Mouse (Mus musculus) gastrocnemius, postnatal 36 days (tissue): ENCODE measurements at regions not wholly inside any gene's neighbourhood (a gene's known extent, or its start where the extent isn't known, plus 50 kb on each side); places are given as distances from the start of the nearest gene placed in this dataset.
A peak's percentile ranks its signal among the peaks of the same experiment; 100 is the strongest.

Experiments used
- DNase-seq, 2 experiments: peaks; one replicate each; pipeline ENCODE4 v3.0.0; 2022
- intact Hi-C: fragments of 180-260 bp; cut with DNase I; formaldehyde crosslinking; loops from one replicate; pipeline ENCODE4 v1.15.1; 2025

DNA sequence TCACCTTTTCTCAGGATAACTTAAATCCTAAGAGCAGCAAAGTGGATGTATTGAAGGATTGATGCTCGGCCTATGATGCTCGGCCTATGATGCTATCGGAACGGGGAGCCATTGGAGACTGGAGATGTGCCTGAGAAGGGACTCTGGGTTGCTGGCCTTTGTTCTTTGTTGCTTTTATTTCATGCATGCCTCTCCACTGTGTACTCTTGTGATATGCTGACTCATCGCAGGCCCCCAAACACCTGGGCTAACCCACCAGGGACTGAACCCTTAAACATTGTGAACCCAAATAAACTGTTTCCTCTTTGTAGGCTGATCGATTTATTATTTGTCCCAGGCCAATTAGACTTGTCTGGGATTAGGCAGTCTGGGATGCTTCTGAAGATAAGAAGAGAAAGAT, 61.9 kb downstream of the Pdcl3 start:
- DNase-seq: no peak
- intact Hi-C loops: no loop called here

DNA sequence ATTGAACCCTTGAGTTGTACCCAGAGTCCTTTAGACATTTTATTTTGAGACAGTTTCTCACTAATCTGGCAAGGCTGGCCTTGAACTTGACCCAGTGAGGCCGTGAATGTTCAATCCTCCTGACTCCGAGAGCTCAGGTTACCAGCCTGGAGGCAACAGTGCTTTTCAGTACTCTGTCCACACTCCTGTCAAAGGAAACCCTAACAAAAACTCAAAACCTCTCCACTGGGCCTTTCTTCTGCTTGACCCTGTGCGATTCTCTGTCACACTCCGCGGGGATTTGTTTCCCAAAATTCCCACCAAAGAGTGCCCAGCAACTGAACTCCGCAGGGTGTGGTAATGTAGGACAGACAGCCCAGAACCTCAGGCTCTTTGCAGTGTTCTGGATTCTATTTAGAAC, 71.9 kb downstream of the Pdcl3 start:
- intact Hi-C loops: no loop called here
- DNase-seq: no peak

DNA sequence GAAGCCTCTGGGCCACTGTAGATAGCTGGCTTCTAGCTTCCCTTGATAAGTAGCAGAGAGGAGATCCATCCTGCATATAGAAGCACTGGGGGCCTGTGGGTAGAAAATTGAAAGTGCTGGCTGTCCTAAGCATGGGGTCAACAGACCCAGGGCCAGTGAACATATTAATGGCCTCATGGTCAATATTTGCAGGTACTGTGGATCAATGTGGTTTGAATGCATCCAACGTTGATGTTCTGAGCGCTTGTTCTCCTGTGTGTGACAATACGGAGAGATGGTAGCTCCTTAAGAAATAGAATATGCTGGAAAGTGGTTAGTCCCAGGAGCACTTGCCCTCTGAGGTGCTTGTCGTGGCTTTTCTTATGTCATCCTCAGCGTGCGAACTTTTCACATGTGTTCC, 77.1 kb downstream of the Pdcl3 start:
- no peak for DNase-seq
- intact Hi-C loops: no loop called here

DNA sequence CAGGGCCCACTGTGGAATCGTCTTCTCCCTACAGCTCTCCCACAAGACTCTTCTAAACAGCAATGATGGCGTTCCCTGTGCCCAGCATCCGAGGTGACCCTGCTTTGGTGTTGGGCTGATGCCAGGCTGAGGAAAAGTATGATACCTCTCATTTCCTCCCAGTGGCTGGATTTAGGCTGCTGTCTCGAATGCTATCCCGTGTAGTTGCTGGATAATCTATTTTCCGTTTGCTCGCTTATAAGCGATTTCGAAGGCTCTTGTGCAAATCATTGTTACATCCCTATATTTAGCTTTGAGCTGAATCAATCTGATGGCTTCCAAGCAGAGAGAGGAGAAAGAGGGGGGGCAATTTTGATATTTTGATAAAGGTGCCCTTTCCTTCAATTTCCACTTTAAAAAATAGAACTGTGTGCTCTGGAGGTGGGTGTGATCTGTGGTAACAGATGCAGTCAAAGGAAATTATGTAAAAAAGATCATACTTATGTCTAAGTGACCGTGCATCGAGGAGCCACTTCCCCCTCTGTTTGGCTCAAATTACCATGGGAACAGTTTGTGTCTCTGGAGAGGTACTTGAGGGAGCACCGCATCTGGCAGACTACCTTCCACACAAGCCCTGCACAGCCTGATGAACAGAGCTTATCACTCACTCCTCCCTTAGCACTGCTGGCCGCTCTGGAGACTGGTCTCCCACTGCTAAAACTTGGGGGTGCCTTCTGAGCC, 78.4 kb downstream of the Pdcl3 start:
- no peak for DNase-seq
- intact Hi-C loops: no loop called here

DNA sequence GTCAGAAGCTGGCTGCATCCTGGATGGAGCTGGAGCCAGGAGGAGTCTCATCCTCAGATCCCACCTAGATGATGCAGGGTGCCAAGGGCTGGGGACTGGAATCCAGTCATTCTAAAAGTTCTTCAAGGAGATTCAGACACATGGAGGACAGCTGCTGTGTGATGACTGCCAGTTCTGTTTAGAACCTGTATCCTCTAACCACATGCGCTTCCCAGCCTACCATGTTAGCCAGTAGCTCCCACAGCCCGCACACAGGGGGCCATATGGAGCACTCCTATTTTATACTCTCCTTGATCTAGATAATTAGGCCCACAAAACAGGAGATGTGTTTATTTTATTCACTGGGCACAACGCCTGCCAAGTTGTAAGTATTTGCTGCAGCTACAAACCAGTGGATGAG, 79.4 kb downstream of the Pdcl3 start:
- DNase-seq: no peak
- intact Hi-C loops: no loop called here

DNA sequence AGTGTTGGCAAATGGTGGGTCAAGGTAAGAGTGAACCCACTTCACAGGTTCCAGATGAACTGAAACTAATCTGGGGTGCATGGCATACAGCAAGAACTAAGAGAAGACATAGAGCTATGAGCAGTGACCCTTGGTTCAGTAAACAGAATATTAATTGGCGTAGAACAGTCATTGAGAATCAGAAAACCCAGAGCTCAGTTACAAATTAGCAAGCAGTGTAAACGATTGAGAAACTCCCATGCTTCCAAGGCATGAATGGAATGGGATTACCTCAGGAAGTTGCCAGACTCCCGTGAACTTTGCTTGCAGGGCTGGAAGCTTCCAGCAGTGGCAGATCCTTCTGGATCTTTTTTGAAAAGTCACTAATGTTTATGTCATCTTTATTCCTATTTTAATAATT, 82.5 kb downstream of the Pdcl3 start:
- intact Hi-C loops: no loop called here
- DNase-seq: no peak

DNA sequence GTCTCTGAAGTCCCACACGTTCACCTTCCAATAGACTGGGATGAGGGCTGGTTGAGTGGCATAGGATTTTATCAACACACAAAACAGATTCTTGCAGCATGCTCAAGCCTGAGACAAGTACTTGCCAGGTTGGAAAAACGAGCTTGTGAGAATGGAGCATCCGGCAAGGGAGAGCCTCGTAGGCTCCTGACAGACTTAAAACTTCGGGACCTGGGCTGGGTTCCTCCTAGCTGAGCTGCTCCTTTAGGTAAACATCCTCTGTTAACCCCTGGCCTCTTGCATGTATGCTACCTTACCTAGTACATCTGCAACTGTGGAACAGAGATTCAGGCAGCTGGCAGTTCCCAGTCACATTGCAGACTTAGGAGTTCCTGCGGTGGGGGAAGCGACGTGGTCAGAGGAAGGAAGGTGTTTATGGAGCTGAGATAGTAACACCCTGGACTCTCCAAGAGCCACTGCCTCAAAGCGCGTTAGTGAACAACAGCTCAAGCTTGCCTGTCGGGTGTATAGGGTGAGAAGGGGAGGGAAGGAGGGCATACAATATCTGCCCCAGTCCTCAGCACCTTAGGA, 83.8 kb downstream of the Pdcl3 start:
- intact Hi-C loops: no loop called here
- DNase-seq: no peak

DNA sequence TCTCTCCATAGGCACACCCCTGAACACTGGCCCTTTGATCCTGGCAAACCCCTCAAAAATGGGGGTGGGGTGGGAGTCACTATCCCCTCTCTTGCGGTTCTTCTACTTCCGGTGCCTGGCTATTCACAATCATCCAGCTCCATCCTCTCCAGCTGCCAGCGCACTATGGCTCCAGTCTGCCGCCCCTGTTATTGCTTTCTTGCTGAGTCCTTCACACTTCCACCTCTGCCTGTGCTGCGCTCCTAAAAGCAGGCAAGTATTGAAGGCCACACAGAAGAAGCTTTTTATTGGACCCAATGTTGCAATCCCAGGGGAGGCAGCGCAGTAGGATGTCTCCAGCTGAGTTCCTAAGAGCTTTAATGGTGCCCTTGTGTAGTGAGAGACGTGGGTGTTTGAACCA, 84.3 kb downstream of the Pdcl3 start:
- intact Hi-C loops: no loop called here

DNA sequence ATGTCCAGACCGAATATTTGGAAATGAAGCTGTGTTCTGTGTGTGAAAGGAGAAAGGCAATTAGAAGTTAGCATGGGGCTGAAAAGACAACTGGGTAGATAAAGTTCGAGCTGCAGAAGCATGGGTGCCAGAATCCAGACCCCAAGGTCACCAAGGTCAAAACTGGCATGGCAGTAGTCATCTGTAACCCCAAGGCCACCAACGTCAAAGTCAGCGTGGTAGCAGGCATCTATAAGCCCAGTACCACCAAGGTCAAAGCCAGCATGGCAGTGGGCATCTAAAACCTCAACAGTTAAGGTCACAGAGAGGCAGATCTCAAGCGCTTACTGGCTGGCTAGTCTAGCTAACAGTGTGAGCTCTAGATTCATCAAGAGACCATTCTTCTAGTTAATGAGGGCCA, 90.6 kb downstream of the Pdcl3 start:
- no peak for DNase-seq

More for the DNA sequence above, 84.3 kb downstream of the Pdcl3 start:
- DNase-seq: no peak

DNA sequence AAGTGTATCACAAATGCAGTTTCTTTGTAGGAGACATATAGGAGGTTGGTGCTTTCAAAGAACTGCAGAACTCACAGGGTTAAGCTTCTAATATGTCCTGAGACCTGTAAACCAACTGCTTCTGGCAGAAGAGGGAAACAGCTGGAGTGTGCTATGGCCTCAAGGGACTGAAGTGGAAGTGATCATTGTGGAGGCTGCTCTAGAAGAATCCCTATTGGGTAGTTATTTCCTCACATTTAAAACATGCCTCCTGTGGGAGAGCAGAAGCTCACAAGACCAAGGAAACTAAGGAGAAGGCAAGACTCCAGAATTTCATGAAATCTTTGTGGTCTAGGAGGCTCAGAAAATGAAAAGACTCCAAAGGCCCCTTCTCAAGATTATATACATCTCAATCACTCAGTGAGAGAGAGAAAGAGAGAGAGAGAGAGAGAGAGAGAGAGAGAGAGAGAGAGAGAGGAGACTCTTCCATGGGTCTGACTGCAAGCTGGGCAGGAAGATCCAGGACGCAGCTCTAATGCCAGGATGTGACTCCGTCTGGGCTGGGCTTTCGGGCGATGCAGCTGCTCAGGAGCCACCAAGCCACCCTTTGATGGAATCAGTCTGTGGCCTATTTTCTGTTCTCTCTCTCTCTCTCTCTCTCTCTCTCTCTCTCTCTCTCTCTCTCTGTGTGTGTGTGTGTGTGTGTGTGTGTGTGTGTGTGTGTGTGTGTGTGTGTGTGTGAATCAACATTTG, 93.3 kb downstream of the Pdcl3 start:
- intact Hi-C loops: no loop called here

More for the DNA sequence above, 90.6 kb downstream of the Pdcl3 start:
- intact Hi-C loops: no loop called here

DNA sequence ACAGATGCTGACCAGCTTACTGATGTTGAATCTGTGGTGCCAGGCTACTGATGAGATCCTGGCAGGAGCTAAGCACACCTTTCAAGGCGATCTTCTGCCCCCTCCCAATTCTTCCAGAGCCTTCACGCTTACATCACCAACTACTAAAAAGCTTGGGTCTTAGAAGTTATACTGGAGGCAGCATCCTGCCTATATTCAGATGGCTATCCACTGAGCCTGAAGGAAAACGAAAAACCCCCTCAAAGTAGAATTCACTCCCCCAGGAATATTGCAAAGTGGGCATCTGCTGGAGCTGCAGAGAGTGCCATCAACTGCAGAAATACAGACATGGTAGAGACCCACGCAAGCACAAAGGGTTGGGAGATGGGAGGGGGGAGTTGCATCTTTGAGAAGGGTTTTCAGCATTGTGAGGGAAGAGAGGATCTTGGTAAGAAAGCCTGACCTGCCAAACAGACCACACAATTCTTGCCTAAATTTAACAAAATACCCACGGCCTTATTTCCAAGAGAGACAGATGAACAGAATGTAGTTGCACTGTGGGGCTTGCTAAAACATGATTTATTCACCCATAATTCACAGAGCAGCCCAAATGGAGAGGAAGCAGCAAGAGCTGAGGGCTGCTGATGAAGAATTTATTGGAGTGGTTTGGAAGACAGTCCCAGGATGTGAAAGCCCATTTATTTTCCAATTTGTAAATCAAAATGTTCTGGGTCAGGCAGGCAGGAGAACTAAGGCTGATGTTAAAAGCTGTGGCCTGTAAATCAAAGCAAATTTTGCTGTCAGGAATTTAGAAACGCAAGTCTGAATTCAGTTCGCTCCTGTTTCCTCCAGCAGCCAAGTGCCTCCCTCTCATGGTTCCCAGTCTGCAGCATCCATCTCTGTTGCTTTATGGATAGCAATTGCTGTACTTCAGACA, 98.8 kb downstream of the Pdcl3 start:
- intact Hi-C loops: no loop called here
- DNase-seq: no peak

More for the DNA sequence above, 93.3 kb downstream of the Pdcl3 start:
- peak in 1 of 2 experiments; percentile 25 for DNase-seq

DNA sequence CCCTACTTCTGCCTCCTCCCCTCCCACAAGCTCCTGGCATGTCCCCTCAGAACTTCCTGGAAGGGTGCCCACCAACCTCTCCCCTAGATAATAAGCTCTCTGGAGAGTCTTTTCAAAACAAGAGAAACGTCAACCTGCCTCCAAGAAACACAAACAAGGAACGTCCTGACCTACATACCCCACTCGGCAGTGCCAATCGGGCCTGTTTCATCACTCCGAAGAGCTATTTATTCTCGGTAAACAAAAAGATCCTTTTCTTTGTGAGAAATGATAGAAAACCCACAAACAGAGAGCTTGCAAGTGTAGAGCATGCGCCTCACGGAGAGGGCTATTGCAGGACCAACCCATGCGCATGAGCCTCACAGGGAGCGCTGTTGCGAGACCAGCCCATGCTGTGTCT, 100.9 kb downstream of the Pdcl3 start:
- intact Hi-C loops: no loop called here
- DNase-seq: peak in 1 of 2 experiments; percentile 31

DNA sequence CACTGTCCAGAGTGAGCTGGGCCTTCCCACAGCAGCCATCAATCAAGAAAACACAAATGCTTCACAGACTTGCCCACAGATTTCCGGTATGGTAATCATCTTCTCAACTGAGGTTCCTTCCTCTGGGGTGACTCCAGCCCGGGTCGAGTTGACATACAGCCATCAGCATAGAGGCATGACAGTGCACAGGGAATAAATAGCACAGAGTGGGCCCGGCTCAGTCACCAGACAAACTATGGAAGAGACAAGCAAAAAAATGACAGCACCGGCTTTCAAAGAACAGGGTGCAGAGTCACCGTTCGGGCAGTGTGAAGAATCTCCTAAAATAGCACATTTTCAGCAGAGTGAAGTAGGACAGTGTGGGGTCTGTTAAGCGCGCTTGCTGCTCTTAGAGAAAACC, 103.7 kb upstream of the Npas2 start:
- no peak for DNase-seq
- intact Hi-C loops: no loop called here

DNA sequence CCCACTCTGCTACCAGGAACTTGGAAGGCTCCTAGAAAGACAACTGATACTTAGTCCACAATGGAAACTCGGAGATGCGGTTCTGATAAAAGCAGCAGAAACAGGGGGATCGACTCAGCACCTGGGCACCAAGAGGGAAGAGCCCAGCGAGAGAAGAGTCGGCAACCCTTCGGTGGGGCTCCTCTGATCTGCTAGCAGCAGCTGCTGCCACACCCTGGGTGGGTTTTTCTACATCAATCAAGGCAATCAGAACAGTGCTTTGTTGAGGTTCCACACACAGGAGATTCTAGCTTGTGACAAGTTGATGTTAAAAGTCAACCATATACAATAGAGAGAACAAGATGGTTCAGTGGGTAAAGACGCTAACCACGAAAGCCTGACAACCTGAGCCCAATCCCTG, 102.4 kb upstream of the Npas2 start:
- intact Hi-C loops: no loop called here
- DNase-seq: no peak

DNA sequence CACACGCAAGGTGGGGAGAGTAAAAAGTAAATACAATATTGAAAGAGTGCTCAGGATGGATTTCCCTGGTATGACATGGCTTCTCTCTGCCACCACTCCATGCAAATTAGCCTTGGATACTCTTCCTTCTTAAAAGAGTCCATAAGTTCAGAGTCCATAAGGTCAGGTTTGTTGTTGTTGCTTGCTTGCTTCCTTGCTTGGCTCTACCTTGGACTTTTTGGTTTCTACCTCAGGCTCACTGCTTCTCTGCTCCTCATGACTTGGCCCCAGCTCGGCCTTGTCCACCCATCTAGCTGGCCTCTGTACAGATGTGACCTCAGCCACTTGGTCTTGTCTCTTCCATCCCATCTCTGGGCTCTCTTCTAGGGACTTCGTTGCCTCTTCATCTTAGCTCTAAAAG, 101.9 kb upstream of the Npas2 start:
- no peak for DNase-seq

DNA sequence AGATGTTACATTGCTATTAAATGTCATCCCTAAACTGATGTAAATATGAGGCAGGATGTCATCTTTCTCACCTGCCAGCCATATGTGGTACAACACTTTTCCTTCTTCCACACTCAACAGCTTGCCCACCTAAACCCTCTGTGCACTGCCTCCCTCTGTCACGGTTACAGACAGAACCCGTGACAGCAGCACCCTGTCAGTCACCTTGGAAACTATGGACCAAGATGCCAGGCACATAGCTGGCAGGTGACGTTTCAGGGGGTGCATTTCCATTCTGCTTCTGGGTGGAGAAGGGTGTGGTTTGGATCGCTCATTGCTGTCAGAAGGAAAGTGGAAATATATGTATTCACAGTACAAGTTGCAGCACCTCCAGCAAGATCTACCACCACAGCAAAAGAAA, 100.2 kb upstream of the Npas2 start:
- DNase-seq: no peak
- intact Hi-C loops: no loop called here

More for the DNA sequence above, 101.9 kb upstream of the Npas2 start:
- intact Hi-C loops: no loop called here

DNA sequence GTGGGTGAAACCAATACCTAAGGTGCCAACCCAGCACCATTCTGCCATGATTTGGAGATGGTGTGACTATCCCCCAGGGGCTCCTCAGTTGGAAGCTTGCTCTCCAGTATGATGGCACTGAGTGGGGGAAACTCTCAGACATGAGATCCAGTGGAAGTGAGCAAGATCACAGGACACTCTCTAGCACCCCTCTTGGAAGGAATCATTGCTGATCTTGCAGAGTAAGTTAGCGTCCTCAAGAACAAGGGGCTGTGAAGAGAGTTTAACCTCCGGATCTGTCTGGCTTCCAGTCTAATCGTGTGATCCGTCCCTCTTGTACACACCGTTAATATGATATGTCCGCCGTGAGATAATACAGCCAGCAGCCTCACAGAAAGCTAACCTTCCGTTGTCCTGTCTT, 99.5 kb upstream of the Npas2 start:
- intact Hi-C loops: no loop called here
- DNase-seq: no peak

DNA sequence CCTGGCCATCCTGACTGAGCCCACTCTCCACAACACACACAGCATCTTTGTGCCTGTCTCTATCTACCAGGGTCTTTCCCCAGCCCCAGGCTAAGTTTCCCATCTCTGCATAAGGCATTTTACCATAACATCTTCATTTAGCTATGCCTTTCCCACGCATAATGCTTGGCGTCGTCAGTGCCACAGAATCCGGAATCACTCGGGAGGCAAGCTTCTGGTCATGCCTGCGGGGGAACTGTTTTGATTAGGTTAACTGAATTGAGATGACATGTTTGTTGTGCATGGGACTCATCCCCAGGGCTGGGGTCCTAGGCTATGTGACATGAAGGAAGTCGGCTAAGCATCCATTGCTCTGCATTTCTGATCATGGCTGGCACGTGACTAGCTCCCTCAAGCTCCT, 97.6 kb upstream of the Npas2 start:
- DNase-seq: no peak
- intact Hi-C loops: no loop called here

DNA sequence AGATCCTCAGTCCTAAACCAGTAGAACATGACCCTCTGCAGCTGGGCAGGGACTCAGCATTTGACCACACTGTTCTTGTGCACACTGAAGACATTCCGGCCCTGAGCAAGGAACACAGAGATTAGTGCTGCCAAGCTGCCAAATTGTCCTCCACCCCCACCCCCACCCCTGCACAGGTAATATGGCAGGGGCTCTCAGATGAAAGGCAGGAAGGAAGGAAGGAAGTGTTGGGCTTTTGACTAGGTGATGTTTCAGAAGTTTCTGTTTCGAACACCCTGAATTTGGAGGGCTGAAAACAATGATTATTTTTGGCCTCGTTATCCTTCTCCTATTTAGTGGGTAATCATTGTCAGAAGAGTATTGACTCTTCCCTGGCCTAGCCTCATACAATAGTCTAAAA, 96.8 kb upstream of the Npas2 start:
- no peak for DNase-seq
- intact Hi-C loops: no loop called here

DNA sequence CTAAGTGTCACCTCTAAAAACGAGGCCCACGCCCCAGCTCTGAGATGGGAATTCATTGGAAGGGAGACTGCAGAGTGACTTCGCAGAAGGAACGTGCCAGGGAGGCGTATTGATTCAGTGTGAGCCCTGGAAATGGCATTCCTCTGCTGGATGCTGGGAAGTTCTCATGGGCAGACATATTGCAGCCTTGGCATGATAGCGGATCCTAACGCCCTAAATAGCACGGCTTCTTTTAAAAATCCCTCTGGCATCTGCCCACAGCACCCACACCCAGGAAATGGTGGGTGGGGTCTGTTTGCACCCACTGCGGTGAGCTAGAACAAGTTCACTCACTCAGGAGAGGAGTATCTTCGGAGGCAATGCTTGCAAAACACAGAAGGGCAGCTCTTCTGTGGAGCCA, 96.0 kb upstream of the Npas2 start:
- no peak for DNase-seq
- intact Hi-C loops: no loop called here

DNA sequence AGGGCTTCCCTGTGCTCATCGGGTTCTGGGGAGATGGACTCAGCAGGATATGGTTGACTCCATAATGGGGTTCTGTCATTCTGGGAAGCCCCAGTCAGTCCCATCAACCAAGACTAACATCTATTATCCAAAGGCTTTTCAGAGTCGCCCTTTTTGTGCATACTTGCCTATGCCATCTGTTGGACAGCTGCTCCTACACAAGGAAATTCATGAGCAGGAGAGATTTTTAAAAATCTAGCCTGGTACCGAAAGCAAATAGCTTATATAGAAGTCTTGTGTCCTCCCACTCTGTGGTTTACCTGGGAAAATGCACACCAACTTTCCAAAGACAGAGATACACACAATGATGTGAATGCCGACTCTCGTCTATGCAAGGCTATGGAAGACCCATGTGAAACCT, 95.4 kb upstream of the Npas2 start:
- intact Hi-C loops: no loop called here

More for the DNA sequence above, 95.4 kb upstream of the Npas2 start:
- DNase-seq: no peak
